Mouse (Mus musculus): ENCODE results near the gene Gna12.

GRCm38 (mm10) chr5:140820539-140820938, 9.7 kb downstream of the Gna12 start:
- no peak for TF ChIP-seq CTCF (IDR thresholded peaks at IDR 0.05)
- no peak for TF ChIP-seq POLR2A (IDR thresholded peaks at IDR 0.05; ENCODE audit: insufficient read depth, low read depth, low read length)
- no peak for TF ChIP-seq EP300 (IDR thresholded peaks at IDR 0.05; ENCODE audit: insufficient read depth, low read depth, low read length)

All from heart, adult 2 months (tissue).